Mouse (Mus musculus) lung, postnatal 0 days (tissue): Measurements from ENCODE around the gene Lyrm7.

ENCODE experiments used
- CTCF ChIP-seq: IDR thresholded peaks from 2 replicates; pipeline ENCODE4 v1.5.1; 2016; ENCODE audit warnings: antibody characterized with exemption, mild to moderate bottlenecking
- EP300 ChIP-seq: IDR thresholded peaks from 2 replicates; pipeline ENCODE4 v1.6.1; 2016; ENCODE audit warnings: antibody characterized with exemption, mild to moderate bottlenecking, control low read depth

DNA sequence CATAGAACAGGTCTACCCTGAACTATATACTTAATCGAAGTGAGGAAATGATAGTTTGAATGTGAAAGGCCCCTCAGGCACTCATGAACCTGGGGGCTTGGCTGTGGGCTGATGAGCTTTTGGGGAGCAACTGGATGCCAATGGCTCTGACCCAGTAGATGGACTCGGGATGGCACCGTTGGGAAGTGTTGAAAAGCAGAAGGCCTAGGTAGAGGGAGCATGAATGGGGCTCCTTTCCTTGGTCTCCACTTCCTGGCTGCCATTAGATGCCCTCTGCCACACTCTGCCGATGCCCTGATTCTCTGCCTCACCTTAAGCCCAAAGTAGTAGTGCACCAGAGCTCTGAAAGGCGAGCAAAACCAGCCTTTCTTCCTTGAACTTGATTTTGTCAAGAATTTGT is 15.3 kb upstream of the Lyrm7 start:
- TF ChIP-seq CTCF (no peak), EP300 (no peak)
